Mouse (Mus musculus) myocyte (in vitro differentiated cells): ENCODE measurements at regions not wholly inside any gene's neighbourhood (a gene's known extent, or its start where the extent isn't known, plus 50 kb on each side); places are given as distances from the start of the nearest gene placed in this dataset.

Source experiments
- H3K27me3 ChIP-seq: one replicate; pipeline ENCODE4 v1.6.1; 2011; ENCODE audit not compliant: control insufficient read depth, insufficient read depth, insufficient read length
- H3K36me3 ChIP-seq: one replicate; pipeline ENCODE4 v1.6.1; 2011; ENCODE audit not compliant: control insufficient read depth, insufficient read depth
- H3K4me2 ChIP-seq: one replicate; pipeline ENCODE4 v1.6.1; 2011; ENCODE audit warnings: low read depth, control low read depth
- H3K4me3 ChIP-seq: one replicate; pipeline ENCODE4 v1.5.1; 2011; ENCODE audit warnings: mild to moderate bottlenecking, control low read depth, moderate library complexity
- H3K79me2 ChIP-seq: one replicate; pipeline ENCODE4 v1.6.1; 2011; ENCODE audit not compliant: control insufficient read depth, insufficient read depth
- H3ac ChIP-seq: one replicate; pipeline ENCODE4 v1.6.1; 2011; ENCODE audit not compliant: control insufficient read depth, insufficient read length
- CEBPB ChIP-seq: IDR thresholded peaks from 2 replicates; pipeline ENCODE4 v1.6.1; 2011; ENCODE audit warnings: mild to moderate bottlenecking, moderate library complexity; ENCODE audit not compliant: poor library complexity, insufficient read depth, severe bottlenecking
- E2F4 ChIP-seq: IDR thresholded peaks from one replicate; pipeline ENCODE4 v1.6.1; 2011; ENCODE audit warnings: mild to moderate bottlenecking, control low read depth, moderate library complexity; ENCODE audit not compliant: insufficient read depth
- MAX ChIP-seq: IDR thresholded peaks from one replicate; pipeline ENCODE4 v1.6.1; 2011; ENCODE audit warnings: low read depth, mild to moderate bottlenecking, control low read depth
- MYOD1 ChIP-seq, 3 experiments: IDR thresholded peaks; one replicate each; pipeline ENCODE4 v1.6.1; 2011; ENCODE audit warnings: control low read depth in 2 of 3, low read depth in 2 of 3, mild to moderate bottlenecking in 2 of 3, moderate library complexity in 1 of 3; ENCODE audit not compliant: insufficient read length in 2 of 3, control insufficient read depth in 1 of 3
- MYOG ChIP-seq, 3 experiments: IDR thresholded peaks; one replicate each; pipeline ENCODE4 v1.6.1; 2011; ENCODE audit warnings: control low read depth in 2 of 3, low read depth in 2 of 3, mild to moderate bottlenecking in 2 of 3; ENCODE audit not compliant: insufficient read length in 2 of 3, control insufficient read depth in 1 of 3, insufficient read depth in 1 of 3
- POLR2A ChIP-seq: IDR thresholded peaks from one replicate; pipeline ENCODE4 v1.6.1; 2011; ENCODE audit warnings: low read depth, mild to moderate bottlenecking, control low read depth, moderate library complexity; ENCODE audit not compliant: insufficient read length
- POLR2AphosphoS2 ChIP-seq: IDR thresholded peaks from one replicate; pipeline ENCODE4 v1.6.1; 2011; ENCODE audit warnings: low read depth, control low read depth; ENCODE audit not compliant: insufficient read length
- REST ChIP-seq: IDR thresholded peaks from one replicate; pipeline ENCODE4 v1.6.1; 2011; ENCODE audit warnings: mild to moderate bottlenecking, control low read depth, moderate library complexity; ENCODE audit not compliant: insufficient read depth, insufficient read length
- SRF ChIP-seq: IDR thresholded peaks from one replicate; pipeline ENCODE4 v1.6.1; 2011; ENCODE audit warnings: low read depth; ENCODE audit not compliant: control insufficient read depth, insufficient read length
- TCF12 ChIP-seq: IDR thresholded peaks from one replicate; pipeline ENCODE4 v1.6.1; 2011; ENCODE audit warnings: mild to moderate bottlenecking, control low read depth; ENCODE audit not compliant: poor library complexity, insufficient read depth, severe bottlenecking
- TCF3 ChIP-seq: IDR thresholded peaks from one replicate; pipeline ENCODE4 v1.6.1; 2011; ENCODE audit warnings: low read depth, control low read depth; ENCODE audit not compliant: insufficient read length
- USF1 ChIP-seq: IDR thresholded peaks from one replicate; pipeline ENCODE4 v1.6.1; 2011; ENCODE audit warnings: low read depth, mild to moderate bottlenecking, control low read depth, moderate library complexity

DNA sequence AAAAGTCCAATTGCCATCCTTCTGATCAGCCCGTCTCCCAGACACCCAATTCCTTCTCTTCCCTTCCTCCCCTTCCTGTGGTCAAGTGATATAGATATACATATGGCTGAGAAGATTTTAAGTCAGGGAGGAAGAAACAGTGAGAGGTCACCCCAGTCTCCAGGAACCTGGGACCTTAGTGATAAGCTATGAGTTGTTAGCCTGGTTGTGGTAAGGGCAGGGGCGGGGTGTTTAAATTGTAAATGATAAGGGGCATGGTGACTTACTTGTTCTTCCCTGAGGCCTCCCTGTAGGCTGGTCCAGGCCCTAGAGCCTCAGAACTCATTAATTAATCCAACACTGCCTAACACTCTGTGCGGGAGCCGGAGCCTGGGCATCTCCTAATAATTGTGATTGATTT, 186.5 kb upstream of the Ajap1 start:
- H3K4me3 ChIP-seq = no peak overlapping the region
- no peak overlapping the region for H3K4me2 ChIP-seq
- TF ChIP-seq SRF = no peak
- TF ChIP-seq E2F4 = no peak
- TF ChIP-seq MYOD1 (IDR thresholded peaks at IDR 0.05; ENCODE audit: control insufficient read depth in 1 of 3, insufficient read length in 2 of 3, low read depth in 2 of 3) = no peak
- no peak for TF ChIP-seq REST
- no peak for TF ChIP-seq TCF12
- no peak for TF ChIP-seq MYOG (IDR thresholded peaks at IDR 0.05; ENCODE audit: control insufficient read depth in 1 of 3, insufficient read depth in 1 of 3, insufficient read length in 2 of 3, low read depth in 2 of 3)
- no peak for TF ChIP-seq TCF3
- no peak for TF ChIP-seq MAX
- no peak for TF ChIP-seq POLR2A
- TF ChIP-seq USF1 = no peak
- no peak for TF ChIP-seq CEBPB
- no peak for TF ChIP-seq POLR2AphosphoS2
- no peaks in the 10 kb centered on the region for H3K79me2 ChIP-seq
- no peaks in the 10 kb centered on the region for H3K36me3 ChIP-seq
- H3ac ChIP-seq = no peak overlapping the region
- H3K27me3 ChIP-seq = no peaks in the 10 kb centered on the region

DNA sequence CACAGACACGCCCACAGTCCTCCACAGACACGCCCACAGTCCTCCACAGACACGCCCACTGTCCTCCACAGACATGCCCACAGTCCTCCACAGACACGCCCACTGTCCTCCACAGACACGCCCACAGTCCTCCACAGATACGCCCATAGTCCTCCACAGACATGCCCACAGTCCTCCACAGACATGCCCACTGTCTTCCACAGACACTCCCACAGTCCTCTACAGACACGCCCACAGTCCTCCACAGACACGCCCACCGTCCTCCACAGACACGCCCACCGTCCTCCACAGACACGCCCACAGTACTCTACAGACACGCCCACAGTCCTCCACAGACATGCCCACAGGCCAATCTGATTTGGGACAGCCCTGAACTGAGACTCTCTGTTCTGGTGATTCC, 187.6 kb upstream of the Ajap1 start:
- TF ChIP-seq REST (no peak), POLR2A (no peak), TCF3 (no peak), MAX (no peak), POLR2AphosphoS2 (no peak), CEBPB (no peak), E2F4 (no peak), TCF12 (no peak), SRF (no peak)
- Histone ChIP-seq H3ac (no peak overlapping the region), H3K27me3 (no peaks in the 10 kb centered on the region), H3K79me2 (no peaks in the 10 kb centered on the region), H3K4me3 (no peak overlapping the region), H3K4me2 (no peak overlapping the region), H3K36me3 (no peaks in the 10 kb centered on the region)

DNA sequence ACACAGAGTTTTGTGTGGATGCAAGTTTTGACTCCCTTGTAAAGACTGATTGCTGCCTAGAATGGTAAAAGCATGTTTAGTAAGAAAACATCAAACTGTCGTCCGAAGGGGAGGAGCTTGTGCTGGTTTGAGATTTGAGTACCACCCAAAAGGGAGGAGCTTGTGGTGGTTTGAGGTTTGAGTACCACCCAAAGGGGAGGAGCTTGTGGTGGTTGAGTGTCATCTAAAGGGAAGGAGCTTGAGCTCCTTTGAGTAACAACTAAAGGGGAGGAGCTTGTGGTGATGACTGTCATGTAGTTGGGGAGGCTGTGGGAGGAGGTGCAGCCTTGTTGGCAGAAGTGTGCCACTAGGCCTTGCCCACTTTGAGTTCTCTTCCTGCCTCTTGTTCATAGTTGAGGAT, 192.8 kb upstream of the Ajap1 start:
- no peaks in the 10 kb centered on the region for H3K36me3 ChIP-seq
- no peak overlapping the region for H3K4me2 ChIP-seq
- H3ac ChIP-seq = no peak overlapping the region
- TF ChIP-seq MYOG (IDR thresholded peaks at IDR 0.05; ENCODE audit: control insufficient read depth in 1 of 3, insufficient read depth in 1 of 3, insufficient read length in 2 of 3, low read depth in 2 of 3) (no peak), CEBPB (no peak), REST (no peak), MAX (no peak), TCF12 (no peak), USF1 (no peak), SRF (no peak), TCF3 (no peak), POLR2AphosphoS2 (no peak), E2F4 (no peak), POLR2A (no peak), MYOD1 (IDR thresholded peaks at IDR 0.05; ENCODE audit: control insufficient read depth in 1 of 3, insufficient read length in 2 of 3, low read depth in 2 of 3) (no peak)
- H3K4me3 ChIP-seq = no peak overlapping the region
- no peaks in the 10 kb centered on the region for H3K27me3 ChIP-seq
- no peaks in the 10 kb centered on the region for H3K79me2 ChIP-seq

DNA sequence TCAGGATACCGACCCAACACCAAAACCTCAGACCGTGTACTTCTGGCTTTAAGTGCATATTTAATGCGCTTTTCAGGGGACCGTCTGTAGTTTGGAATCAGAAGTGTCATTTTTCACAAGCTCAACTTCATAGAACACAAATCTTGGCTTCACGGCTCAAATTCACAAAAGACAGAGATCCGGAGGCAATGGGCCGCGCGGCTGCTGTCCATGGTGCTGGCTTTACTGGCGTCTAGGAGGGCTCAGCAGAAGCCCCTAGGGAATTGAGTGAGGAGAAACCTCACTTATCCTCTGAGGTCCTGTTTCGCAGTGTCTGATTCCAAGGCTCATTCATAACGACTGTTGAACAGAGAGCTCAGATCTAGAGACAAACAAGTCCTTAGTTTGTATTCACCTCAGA, 196.5 kb upstream of the Ajap1 start:
- no peaks in the 10 kb centered on the region for H3K79me2 ChIP-seq
- H3ac ChIP-seq = no peak overlapping the region
- H3K27me3 ChIP-seq = no peaks in the 10 kb centered on the region
- no peaks in the 10 kb centered on the region for H3K36me3 ChIP-seq
- no peak for TF ChIP-seq TCF3
- TF ChIP-seq CEBPB = no peak
- no peak for TF ChIP-seq POLR2AphosphoS2
- no peak for TF ChIP-seq POLR2A
- TF ChIP-seq E2F4 = no peak
- no peak for TF ChIP-seq TCF12
- TF ChIP-seq SRF = no peak
- TF ChIP-seq USF1 = no peak
- no peak for TF ChIP-seq REST
- no peak for TF ChIP-seq MYOD1 (IDR thresholded peaks at IDR 0.05; ENCODE audit: control insufficient read depth in 1 of 3, insufficient read length in 2 of 3, low read depth in 2 of 3)
- TF ChIP-seq MYOG (IDR thresholded peaks at IDR 0.05; ENCODE audit: control insufficient read depth in 1 of 3, insufficient read depth in 1 of 3, insufficient read length in 2 of 3, low read depth in 2 of 3) = no peak
- no peak for TF ChIP-seq MAX
- H3K4me2 ChIP-seq = no peak overlapping the region
- H3K4me3 ChIP-seq = no peak overlapping the region

DNA sequence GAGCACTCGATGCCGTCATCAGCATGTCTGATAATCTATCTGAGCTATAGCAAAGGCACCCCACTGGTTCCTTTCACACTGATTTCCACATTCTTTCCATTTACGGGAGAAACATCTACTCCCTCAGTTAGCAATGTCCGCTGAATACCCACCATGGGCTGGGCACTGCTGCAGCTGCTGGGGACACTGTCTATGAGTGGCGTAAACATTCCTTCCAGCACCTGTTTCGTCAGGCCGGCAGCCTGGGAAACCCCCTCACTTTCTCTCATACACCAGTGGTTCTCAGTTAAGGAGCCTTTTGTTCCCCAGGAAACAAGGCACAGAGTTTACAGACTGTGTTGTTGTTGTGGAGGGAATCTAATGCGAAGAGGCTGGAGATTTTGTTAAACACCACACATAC, 205.8 kb upstream of the Ajap1 start:
- no peak for TF ChIP-seq TCF12
- no peak for TF ChIP-seq MAX
- TF ChIP-seq POLR2A = no peak
- TF ChIP-seq SRF = no peak
- TF ChIP-seq E2F4 = no peak
- TF ChIP-seq CEBPB = no peak
- TF ChIP-seq USF1 = no peak
- no peak for TF ChIP-seq POLR2AphosphoS2
- no peak for TF ChIP-seq TCF3
- Histone ChIP-seq H3K4me2 (no peak overlapping the region), H3K79me2 (no peaks in the 10 kb centered on the region), H3K36me3 (no peaks in the 10 kb centered on the region), H3ac (no peak overlapping the region), H3K27me3 (no peaks in the 10 kb centered on the region), H3K4me3 (no peak overlapping the region)
